Mouse (Mus musculus) liver, adult 2 months (tissue): ENCODE results near the gene Ppp1r3c.

Experiments
- CTCF ChIP-seq: fragments of 200-500 bp; IDR thresholded peaks from 2 replicates; pipeline ENCODE4 v1.5.1; 2011; ENCODE audit warnings: low read depth, low read length, control low read depth
- POLR2A ChIP-seq: fragments of 200-500 bp; IDR thresholded peaks from 2 replicates; pipeline ENCODE4 v1.6.1; 2011; ENCODE audit warnings: low read length, control low read depth; ENCODE audit not compliant: insufficient read depth; ENCODE audit errors: extremely low read depth

DNA sequence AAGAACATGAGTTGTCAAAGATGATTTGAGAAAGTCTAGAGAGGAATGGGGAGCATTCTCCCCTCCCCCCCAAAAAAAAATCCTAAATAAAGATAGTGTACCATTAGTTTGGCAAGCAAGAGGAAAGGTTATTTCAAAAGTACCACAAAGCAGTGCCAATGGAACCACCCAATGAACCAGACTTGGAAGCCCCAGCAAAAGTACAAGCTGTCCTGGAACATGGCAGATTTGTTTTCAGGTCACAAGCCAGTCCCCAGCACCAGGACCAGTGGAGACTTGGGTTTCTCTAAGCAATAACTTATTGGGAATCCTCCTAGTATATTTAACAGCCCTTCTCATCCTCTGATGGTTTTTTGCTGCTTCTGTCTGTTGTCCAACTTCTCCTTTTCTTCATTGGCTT is 12.5 kb upstream of the Ppp1r3c start:
- TF ChIP-seq CTCF = no peak
- no peak for TF ChIP-seq POLR2A
